Mouse (Mus musculus) T-helper 2 cell (primary cell): ENCODE results near the gene Nmb.

ENCODE experiments used
- in situ Hi-C: fragments of 300-600 bp; cut with MboI, MseI; formaldehyde crosslinking; loops from one replicate; pipeline ENCODE4 v1.15.1; 2025; ENCODE audit warnings: high pct_unique_total_duplicates

Gene Nmb

GRCm38 (mm10) chr7:80900944-80901501 is 3.9 kb downstream of the Nmb start, which contains the start of gene Wdr73:
TSS of gene Wdr73 (minus strand) at chr7:80901269.
- in situ Hi-C loops: no loop called here

DNA sequence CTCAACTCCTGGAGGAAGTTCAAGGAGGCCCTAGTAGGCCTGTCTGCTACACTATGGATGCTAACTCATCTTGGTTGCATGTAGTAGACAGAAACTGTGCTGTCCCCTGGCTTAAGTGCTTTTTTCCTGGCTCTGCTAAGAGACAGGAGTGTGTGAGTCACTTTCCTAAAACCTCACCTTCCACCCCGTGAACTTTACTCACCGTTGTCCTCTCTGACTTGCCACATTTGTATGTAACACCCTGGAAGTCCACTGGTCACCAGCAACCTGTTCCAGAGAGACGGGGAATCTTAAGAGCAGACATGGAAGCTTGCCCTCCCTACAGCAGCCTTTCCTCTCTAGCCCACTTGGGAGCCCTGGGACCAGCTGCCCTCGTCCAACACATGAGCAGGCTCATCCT is 7.2 kb downstream of the Nmb start:
- in situ Hi-C loops: no loop called here

- in situ Hi-C loops: no loop called here
These were observed 7.7 kb downstream of the Nmb start for GRCm38 (mm10) chr7:80897134-80897533.

DNA sequence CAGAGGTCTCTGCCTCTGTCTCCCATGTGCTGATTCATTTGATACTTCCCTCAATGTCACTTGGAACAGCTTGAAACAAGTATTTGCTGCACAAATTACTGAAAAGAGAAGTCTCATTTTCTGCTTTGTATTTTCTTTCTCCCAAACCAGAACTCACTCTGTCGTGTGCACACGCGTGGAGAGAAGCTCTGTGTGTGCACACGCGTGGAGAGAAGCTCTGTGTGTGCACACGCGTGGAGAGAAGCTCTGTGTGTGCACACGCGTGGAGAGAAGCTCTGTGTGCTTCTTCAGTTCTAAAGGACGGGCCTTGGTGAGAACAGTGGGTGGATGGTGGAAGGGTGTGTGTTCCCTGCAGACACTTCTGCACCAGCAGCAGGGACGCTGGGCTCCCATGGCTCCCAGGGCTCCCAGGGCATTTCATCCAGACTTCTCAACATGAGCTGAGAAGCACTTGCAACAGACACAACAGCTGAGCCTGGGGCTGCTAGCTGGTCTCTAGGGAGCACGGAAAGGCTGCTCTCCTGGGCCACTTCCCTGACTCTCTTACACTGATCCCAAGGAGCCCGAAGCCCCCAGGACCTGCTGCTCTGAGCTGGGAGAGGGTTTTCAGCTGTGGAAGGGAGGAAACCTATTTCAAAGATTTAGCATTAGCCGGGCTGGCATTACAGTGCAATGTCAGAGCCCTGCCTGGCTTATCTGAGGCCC is 9.9 kb downstream of the Nmb start:
- in situ Hi-C loops: no loop called here

DNA sequence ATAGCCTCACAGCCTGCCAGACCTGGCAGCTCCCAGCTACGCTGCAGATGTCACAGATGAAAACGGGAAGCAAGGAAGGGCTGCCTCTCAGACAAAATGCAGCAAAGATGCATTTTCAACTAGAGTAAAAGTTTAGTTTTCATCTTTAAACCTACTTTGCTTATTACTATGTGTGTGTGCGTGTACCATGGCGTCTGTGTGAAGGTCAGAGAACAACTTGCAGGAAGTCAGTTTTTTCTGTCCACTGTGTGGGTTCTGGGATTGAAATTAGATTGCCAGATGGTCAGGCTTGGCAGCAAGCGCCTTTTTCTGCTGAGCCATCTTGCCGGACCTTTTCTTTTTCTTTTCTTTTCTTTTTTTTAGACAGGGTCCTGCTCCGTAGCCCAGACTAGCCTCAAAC is 10.7 kb downstream of the Nmb start:
- in situ Hi-C loops: no loop called here

GRCm38 (mm10) chr7:80893753-80894129 is 11.1 kb downstream of the Nmb start:
- in situ Hi-C loops: no loop called here

- in situ Hi-C loops: no loop called here
These were observed 11.7 kb downstream of the Nmb start for GRCm38 (mm10) chr7:80893086-80893752.

- in situ Hi-C loops: no loop called here
These were observed 15.0 kb downstream of the Nmb start for GRCm38 (mm10) chr7:80889841-80890241.

DNA sequence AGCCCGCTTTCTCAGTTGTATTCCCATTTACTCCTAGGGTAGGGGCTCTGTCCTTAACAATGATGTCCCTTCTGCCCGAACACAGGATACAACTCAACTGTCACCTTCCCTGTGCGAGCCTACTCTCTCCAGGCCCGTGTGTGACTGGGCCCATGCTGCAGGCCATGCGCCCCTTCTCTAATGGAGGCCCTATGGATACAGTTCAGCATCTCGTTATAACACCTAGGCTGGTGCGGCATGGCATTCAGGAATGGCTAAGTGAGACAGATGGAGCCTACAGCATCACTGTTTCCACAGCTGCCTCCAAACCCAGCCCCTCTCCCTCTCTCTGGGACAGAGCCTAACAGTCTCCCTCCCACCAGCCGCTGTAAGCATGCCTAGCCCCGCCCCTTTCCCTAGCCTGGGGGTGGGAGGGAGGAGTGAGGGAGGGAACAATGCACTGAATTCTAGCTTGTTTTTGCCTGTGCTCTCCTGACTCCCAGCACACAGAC is 15.8 kb downstream of the Nmb start:
- in situ Hi-C loops: no loop called here

- in situ Hi-C loops: no loop called here
These were observed 16.3 kb downstream of the Nmb start for GRCm38 (mm10) chr7:80888595-80888994.

- in situ Hi-C loops: no loop called here
These were observed 19.2 kb downstream of the Nmb start for GRCm38 (mm10) chr7:80885666-80886065.

GRCm38 (mm10) chr7:80882830-80883505 is 21.9 kb downstream of the Nmb start:
- in situ Hi-C loops: no loop called here

DNA sequence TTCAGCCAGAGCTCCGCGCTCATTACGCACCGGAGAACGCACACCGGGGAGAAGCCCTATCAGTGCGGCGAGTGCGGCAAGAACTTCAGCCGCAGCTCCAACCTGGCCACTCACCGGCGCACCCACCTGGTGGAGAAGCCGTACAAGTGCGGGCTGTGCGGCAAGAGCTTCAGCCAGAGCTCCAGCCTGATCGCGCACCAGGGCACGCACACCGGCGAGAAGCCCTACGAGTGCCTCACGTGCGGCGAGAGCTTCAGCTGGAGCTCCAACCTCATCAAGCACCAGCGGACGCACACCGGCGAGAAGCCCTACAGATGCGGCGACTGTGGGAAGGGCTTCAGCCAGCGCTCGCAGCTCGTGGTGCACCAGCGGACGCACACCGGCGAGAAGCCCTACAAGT is 29.1 kb downstream of the Nmb start:
- in situ Hi-C loops: no loop called here

GRCm38 (mm10) chr7:80873631-80874030 is 31.2 kb downstream of the Nmb start:
- in situ Hi-C loops: no loop called here

- in situ Hi-C loops: no loop called here
These were observed 31.8 kb downstream of the Nmb start for GRCm38 (mm10) chr7:80873038-80873437.

GRCm38 (mm10) chr7:80868686-80869085 is 36.2 kb downstream of the Nmb start:
- in situ Hi-C loops: no loop called here

- in situ Hi-C loops: no loop called here
These were observed 38.2 kb downstream of the Nmb start for GRCm38 (mm10) chr7:80866514-80867147.

GRCm38 (mm10) chr7:80865521-80865920 is 39.4 kb downstream of the Nmb start:
- in situ Hi-C loops: no loop called here

DNA sequence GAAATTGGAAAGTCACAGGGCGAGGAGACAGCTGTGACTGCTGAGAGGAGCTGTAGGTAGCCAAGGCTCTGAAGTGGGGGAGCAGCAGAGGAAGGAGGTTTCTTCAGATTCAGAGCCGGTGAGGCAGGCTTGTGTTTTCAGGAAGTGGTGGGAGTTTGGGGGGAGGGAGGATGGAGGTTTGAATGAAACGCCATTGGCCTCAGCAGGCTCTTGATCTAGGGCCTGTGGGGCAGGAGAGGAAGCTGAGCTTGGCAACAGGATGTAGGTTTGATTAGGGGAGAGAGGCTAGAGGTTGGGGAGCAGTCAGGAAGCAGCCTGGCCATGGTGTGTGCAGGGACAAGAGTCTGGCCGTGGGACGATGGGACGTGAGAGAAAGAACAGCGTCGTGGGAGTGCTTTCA is 40.0 kb downstream of the Nmb start:
- in situ Hi-C loops: no loop called here

- in situ Hi-C loops: no loop called here
These were observed 40.7 kb downstream of the Nmb start for GRCm38 (mm10) chr7:80864151-80864550.

DNA sequence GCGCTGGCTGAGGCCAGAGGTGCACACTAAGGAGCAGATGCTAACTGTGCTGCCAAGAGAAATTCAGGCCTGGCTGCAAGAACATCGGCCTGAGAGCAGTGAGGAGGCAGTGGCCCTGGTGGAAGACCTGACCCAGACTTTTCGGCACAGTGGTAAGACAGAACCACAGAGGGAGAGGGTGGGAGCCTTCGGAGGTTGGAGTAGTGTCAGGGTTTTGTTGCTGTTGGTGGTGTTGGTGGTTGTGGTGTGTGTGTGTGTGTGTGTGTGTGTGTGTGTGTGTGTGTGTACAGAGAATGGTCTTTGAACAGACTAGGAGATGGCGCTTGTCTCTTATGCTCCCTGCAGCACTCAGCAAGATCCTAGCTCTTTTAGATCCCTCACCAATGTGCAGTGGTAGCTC is 41.4 kb downstream of the Nmb start:
- in situ Hi-C loops: no loop called here

DNA sequence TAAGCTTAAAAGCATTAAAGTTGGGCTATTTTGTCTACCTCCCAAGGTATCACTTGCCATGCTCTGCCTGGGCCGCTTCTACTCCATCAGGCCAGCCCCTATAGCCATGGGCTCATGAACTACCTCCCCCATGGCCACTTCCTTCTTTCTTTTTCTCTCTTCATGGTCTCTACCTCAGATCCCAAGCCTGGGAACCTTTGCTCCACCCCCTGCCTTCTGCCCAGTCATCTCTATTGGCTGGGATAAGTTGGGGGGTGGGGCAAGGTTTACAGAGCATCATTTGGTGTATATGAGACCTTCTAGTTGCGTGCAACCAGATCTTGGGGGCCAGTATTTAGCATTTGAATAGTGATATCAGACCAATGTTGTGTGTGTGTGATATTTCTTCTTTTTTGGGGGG is 42.4 kb downstream of the Nmb start:
- in situ Hi-C loops: no loop called here
